Mouse (Mus musculus): ENCODE data around the gene Cfap70.

Cfap70 gene

DNA sequence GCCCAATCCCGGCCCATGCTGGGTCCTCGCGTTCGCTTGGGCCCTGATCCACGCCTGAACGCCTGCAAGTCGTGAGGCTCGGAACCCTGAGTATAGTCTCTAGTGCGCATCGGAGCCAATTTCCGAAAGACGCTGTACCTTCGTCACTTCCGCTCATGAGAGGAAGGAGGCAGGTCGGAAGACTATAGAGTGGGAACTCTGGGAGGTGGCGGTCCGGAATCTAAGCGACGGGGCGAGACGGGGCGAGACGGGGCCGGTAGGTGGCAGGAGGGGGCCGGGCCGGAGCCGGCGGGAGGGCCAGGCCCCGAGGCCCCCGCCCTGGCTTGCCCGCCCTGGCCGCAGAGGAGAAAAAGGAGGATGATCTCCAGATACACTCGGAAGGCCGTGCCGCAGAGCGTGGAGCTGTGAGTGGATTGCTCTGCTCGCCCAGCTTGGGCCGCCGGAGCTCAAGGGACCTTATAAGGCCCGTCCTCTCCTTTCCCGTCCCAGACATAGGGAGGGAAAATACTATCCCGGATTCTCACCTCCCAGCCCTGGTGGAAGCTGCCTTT lies 104.0 kb downstream of the Cfap70 start, which contains the start of the genes Ecd and Fam149b:
Gene Ecd, minus strand, starts transcription at position 131 of the 551 bp plus-strand sequence.
Gene Fam149b, plus strand, starts transcription at position 172 of the 551 bp plus-strand sequence.
- in situ Hi-C loops (cut with MboI; ENCODE audit: unreplicated experiment in 2 of 2): loop anchor here (5.0 to 10.0 kb wide), 2 partner anchors 49 to 317 kb away; partner anchors contain the start of gene Synpo2l (in 2 of the 2)

DNA sequence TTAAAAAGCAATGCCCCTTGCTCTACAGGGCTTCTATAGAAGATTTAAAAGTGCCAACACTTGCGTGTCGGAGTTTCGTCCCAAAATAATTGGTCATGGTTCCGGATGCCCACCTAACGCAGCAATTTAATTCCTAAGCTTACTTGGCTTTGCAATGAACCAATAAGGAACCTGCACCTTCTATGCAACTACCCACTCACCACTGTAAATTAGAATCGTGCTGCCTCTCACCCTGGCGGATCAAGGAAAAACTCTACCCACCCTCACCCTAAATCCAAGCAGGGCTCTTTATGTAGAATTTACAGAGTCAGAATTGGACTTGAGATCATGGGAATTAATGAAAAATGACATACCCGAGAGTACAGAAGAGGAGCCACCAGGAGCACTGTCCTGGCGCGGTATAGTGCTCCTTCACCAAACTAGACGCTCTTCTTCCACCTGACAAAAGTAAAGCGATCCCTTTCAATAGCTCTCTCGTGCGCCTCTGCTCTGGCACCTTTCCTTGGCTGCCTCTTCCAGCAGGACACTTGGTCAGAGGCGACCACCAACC lies 104.5 kb downstream of the Cfap70 start:
- in situ Hi-C loops (cut with MboI; ENCODE audit: unreplicated experiment in 2 of 2): loop anchor here (5.0 to 10.0 kb wide), 2 partner anchors 50 to 317 kb away; partner anchors contain the start of gene Synpo2l (in 2 of the 2)

DNA sequence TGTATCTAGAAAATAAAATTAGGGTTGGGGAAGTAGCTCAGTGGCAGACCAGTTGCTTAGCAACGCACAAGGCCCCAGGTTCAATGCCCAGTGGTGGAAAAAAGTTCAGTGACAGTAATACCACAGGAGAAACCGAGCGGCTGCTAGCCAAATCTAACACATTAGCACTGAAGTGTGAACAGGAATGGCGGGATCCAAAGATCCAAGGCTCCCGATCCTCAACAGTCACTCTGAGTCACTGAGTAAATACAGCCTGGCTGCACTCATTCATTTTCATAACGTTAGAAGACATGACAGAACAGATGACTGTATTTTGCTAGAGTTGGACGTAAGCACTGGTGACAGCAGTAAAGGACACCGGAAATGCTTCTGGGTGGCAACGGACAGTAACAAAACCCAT lies 106.1 kb downstream of the Cfap70 start:
- in situ Hi-C loops (cut with MboI; ENCODE audit: unreplicated experiment in 2 of 2): loop anchor here (5.0 to 10.0 kb wide), 2 partner anchors 51 to 319 kb away; partner anchors contain the start of gene Synpo2l (in 2 of the 2)
